Mouse (Mus musculus) cortical plate, adult 2 months (tissue): ENCODE measurements at regions not wholly inside any gene's neighbourhood (a gene's known extent, or its start where the extent isn't known, plus 50 kb on each side); places are given as distances from the start of the nearest gene placed in this dataset.
A peak's percentile ranks its signal among the peaks of the same experiment; 100 is the strongest.

Source experiments
- CTCF ChIP-seq: fragments of 200-500 bp; IDR thresholded peaks from 2 replicates; pipeline ENCODE4 v1.5.1; 2011; ENCODE audit warnings: mild to moderate bottlenecking, control low read depth, low read length; ENCODE audit not compliant: insufficient read depth; ENCODE audit errors: extremely low read depth
- POLR2A ChIP-seq: fragments of 200-500 bp; IDR thresholded peaks from 2 replicates; pipeline ENCODE4 v1.6.1; 2011; ENCODE audit warnings: mild to moderate bottlenecking, low read length, control low read depth; ENCODE audit not compliant: insufficient read depth; ENCODE audit errors: extremely low read depth

GRCm38 (mm10) chr3:117494118-117494517, 80.5 kb upstream of the Plppr5 start:
- TF ChIP-seq CTCF, result peak; percentile 55
- no peak for TF ChIP-seq POLR2A
